Mouse (Mus musculus) liver, embryonic 11.5 days (tissue): ENCODE results near the gene Ankrd44. TPM values are rescaled to one million over a fixed set of nuclear protein-coding genes. Genes with fewer than 3 reads are reported as not detected.

Experiments
- ATAC-seq: fragments of 200-750 bp; cut with Nextera tagmentation; replicated peaks from 2 replicates; pipeline ENCODE4 v1.8.0; 2017; ENCODE audit warnings: moderate number of reproducible peaks, mild to moderate bottlenecking, moderate TSS enrichment, moderate library complexity; ENCODE audit not compliant: low FRiP score
- DNase-seq: peaks from one replicate; pipeline ENCODE4 v3.0.0-alpha.2; 2017; ENCODE audit warnings: low spot score
- H3K27ac ChIP-seq: fragments of 300-500 bp; sonication (generic); 2 replicates; pipeline ENCODE4 v1.5.1; 2014; ENCODE audit warnings: mild to moderate bottlenecking, low read depth, low read length, control low read depth
- H3K27me3 ChIP-seq: fragments of 300-500 bp; sonication (generic); replicated peaks from 2 replicates; pipeline ENCODE4 v1.6.1; 2014; ENCODE audit warnings: low read length, mixed read lengths; ENCODE audit not compliant: control insufficient read depth, insufficient read depth
- H3K36me3 ChIP-seq: fragments of 300-500 bp; sonication (generic); 2 replicates; pipeline ENCODE4 v1.6.1; 2014; ENCODE audit warnings: mild to moderate bottlenecking, low read length, moderate library complexity, mixed read lengths; ENCODE audit not compliant: control insufficient read depth, insufficient read depth
- H3K4me1 ChIP-seq: fragments of 300-500 bp; sonication (generic); replicated peaks from 2 replicates; pipeline ENCODE4 v1.6.1; 2014; ENCODE audit warnings: low read length, mixed read lengths; ENCODE audit not compliant: control insufficient read depth, insufficient read depth
- H3K4me2 ChIP-seq: fragments of 300-500 bp; sonication (generic); 2 replicates; pipeline ENCODE4 v1.6.1; 2014; ENCODE audit warnings: mild to moderate bottlenecking, control low read depth, moderate library complexity
- H3K4me3 ChIP-seq: fragments of 300-500 bp; sonication (generic); 2 replicates; pipeline ENCODE4 v1.5.1; 2014; ENCODE audit warnings: low read depth, low read length, control low read depth
- H3K9ac ChIP-seq: fragments of 300-500 bp; sonication (generic); 2 replicates; pipeline ENCODE4 v1.6.1; 2014; ENCODE audit warnings: low read depth, low read length, control low read depth
- H3K9me3 ChIP-seq: fragments of 300-500 bp; sonication (generic); 2 replicates; pipeline ENCODE4 v1.6.1; 2016; ENCODE audit warnings: low read length, inconsistent platforms, mixed read lengths; ENCODE audit not compliant: control insufficient read depth
- WGBS: fragments of 180-500 bp; shearing (Covaris S2); extraction: QIAGEN DNeasy Blood & Tissue Kit; methylation state at CpG from one replicate; pipeline ENCODE4 v1.1.7; 2014; 5-methylcytosine and 5-hydroxymethylcytosine counted together
- polyA plus RNA-seq: library from polyadenylated mRNA; unstranded; fragments of >200 nt; fragmentation: Nextera tagmentation; extraction: Ambion mirVana; gene quantifications from 2 replicates; pipeline ENCODE4 v1.2.1, GENCODE M21; 2014

Ankrd44 gene
- polyA plus RNA-seq, 1 experiment from 2014 or later = 11.8 TPM

DNA sequence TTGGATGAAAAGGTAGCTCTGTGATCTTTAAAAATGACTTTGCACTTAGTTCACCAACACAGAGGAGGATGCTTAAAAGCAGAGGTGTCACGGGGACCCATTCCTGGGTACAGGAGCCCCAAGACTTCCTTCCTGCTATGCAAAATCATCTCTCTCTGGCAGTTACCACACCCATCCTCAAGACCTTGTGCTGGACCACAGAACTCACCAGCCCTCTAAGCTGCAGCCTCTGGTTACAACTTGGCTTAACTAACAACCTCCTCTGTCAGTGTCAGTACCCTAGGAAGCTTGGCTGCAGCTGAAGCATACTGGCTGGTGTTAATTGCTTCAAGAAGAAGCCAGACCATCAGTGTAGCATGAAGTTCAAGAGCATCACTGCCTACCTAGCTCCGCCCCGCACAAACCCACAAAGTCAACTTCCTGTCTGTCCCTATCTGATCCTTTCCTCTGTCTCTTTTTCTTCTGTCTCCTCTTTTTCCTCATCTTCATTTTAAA lies 12.8 kb downstream of the Ankrd44 start:
- Histone ChIP-seq H3K9ac (no peak overlapping the region), H3K4me1 (peaks cover 19% of the 10 kb centered on the region), H3K4me2 (no peak overlapping the region), H3K36me3 (no peaks in the 10 kb centered on the region), H3K27ac (no peak overlapping the region), H3K4me3 (no peak overlapping the region), H3K27me3 (no peaks in the 10 kb centered on the region), H3K9me3 (no peaks in the 10 kb centered on the region)
- ATAC-seq (no peak), DNase-seq (no peak)
- 41% methylated on average over 3 of the region's 3 CpGs for WGBS

DNA sequence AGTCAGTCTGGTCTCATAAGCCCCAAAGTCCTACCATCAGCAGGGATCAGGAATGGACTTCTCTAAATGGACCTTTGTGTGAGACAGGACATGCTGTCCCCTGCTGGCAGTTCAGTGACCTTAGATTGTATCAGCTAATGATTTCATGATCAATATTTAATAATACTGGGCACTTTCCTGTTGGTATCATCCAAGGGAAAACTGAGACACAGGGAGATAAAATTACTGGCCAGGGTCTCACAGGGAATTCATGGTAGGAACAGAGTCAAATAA lies 13.2 kb downstream of the Ankrd44 start:
- no peak overlapping the region for H3K4me2 ChIP-seq
- no peak overlapping the region for H3K27ac ChIP-seq
- H3K4me1 ChIP-seq = peaks cover 19% of the 10 kb centered on the region
- no peak overlapping the region for H3K9ac ChIP-seq
- no peak overlapping the region for H3K4me3 ChIP-seq
- H3K36me3 ChIP-seq = no peaks in the 10 kb centered on the region
- ATAC-seq (no peak), DNase-seq (no peak)
- no peaks in the 10 kb centered on the region for H3K27me3 ChIP-seq
- no peaks in the 10 kb centered on the region for H3K9me3 ChIP-seq

GRCm38 (mm10) chr1:54912290-54913062 lies 13.7 kb downstream of the Ankrd44 start:
- Histone ChIP-seq H3K4me2 (no peak overlapping the region), H3K4me1 (peaks cover 19% of the 10 kb centered on the region), H3K27me3 (no peaks in the 10 kb centered on the region), H3K9me3 (no peaks in the 10 kb centered on the region), H3K4me3 (no peak overlapping the region), H3K27ac (no peak overlapping the region; the same call in 1 of the 2 replicates), H3K36me3 (no peaks in the 10 kb centered on the region), H3K9ac (no peak overlapping the region)
- 65% methylated on average over 7 of the region's 7 CpGs for WGBS
- DNase-seq = no peak
- no peak for ATAC-seq

- Histone ChIP-seq H3K27ac (no peak overlapping the region), H3K4me3 (no peak overlapping the region), H3K4me2 (no peak overlapping the region), H3K4me1 (peaks cover 19% of the 10 kb centered on the region), H3K9ac (no peak overlapping the region), H3K36me3 (no peaks in the 10 kb centered on the region), H3K27me3 (no peaks in the 10 kb centered on the region), H3K9me3 (no peaks in the 10 kb centered on the region)
- no peak for ATAC-seq
- 65% methylated on average over 1 of the region's 1 CpGs for WGBS
- DNase-seq = no peak
Measured at GRCm38 (mm10) chr1:54911256-54911610, 15.0 kb downstream of the Ankrd44 start.

DNA sequence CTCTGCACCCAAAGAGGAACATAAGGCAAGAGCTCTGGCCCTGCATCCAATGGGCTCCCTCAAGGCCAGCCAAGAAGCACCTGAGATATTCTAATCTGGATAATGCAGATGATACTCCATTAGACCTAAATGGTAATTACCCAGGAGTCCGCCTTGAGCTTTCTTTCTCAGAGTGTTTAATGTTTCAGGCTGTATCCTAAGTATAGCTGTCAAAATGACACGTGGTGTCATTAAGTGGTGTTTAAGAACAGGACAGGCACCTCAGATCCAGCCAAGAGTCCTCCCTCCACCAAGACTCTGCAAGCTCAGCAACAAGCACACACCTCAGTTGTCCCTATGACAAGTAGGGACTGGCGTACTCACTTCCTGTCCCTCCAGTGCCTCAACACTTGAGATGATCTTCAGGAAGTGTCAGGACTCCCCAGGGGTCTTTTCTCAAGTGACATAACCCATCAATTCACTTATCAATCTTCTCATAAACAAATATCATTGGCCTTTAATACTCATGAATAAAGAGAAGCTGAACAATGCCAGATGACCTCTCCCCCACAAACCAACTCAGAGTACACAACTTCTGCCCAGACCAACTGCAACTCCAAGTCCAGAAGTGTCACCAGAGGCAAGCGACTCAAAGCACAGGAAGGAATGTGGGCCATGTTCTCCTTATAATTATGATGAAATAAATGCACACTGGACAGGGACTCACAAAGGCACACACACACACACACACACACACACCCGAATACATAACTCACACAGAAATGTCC lies 15.5 kb downstream of the Ankrd44 start:
- no peak overlapping the region for H3K4me3 ChIP-seq
- H3K4me1 ChIP-seq = peaks cover 21% of the 10 kb centered on the region
- no peak for DNase-seq
- ATAC-seq = no peak
- no peaks in the 10 kb centered on the region for H3K9me3 ChIP-seq
- no peaks in the 10 kb centered on the region for H3K27me3 ChIP-seq
- no peaks in the 10 kb centered on the region for H3K36me3 ChIP-seq
- 63% methylated on average over 5 of the region's 5 CpGs for WGBS
- H3K9ac ChIP-seq = no peak overlapping the region
- no peak overlapping the region for H3K4me2 ChIP-seq
- H3K27ac ChIP-seq = no peak overlapping the region

DNA sequence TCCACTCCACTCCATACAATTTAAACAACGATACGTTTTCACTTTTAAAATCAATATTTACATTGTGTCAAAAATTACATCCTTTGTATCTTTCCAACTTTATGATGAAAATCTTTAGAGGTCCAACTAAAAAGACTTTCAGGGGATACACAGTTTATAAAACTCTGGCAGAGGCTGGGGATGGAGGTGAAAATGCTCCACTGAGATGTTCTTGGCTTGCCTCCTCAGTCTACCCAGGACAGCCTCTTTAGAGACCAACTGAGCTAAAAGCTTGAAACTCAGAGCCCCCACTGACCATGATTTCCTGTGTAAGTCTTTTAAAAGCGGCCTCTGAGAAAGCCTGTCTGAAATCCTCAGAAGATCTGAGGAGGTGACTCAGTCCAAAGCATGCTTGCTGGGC lies 17.4 kb downstream of the Ankrd44 start:
- ATAC-seq (no peak), DNase-seq (no peak)
- H3K9me3 ChIP-seq = no peaks in the 10 kb centered on the region

DNA sequence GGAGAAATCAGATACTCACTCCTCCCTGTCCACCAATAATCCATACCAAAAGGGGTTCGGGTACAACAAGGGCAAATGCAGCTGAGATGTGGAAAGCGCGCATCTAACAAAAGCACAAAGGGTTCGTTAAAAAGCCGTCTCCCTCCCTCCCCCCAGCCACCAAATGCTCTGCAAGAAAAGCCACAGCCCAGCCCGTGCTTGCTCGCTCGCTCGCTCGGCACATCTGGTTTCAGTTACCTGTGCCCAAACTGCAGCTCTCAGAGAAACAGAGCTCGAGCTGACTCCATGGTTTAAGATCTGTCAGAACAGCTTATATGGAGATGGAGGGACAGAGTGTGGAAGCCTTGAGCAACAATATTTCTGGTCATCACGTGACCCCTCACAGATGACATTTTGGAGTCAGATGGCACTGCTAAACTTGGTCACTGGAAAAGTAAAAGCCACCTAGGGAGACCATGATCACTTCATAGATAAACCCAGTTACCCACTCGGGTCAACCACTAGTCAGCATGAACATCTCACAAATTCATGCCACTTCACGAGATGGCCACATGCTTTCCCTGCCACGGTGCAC lies 19.0 kb downstream of the Ankrd44 start:
- no peak overlapping the region for H3K4me3 ChIP-seq
- DNase-seq (no peak), ATAC-seq (no peak)
- H3K27ac ChIP-seq = no peak overlapping the region
- no peak overlapping the region for H3K9ac ChIP-seq
- H3K4me1 ChIP-seq = peaks cover 9% of the 10 kb centered on the region
- 54% methylated on average over 15 of the region's 15 CpGs for WGBS
- H3K9me3 ChIP-seq = no peaks in the 10 kb centered on the region
- no peaks in the 10 kb centered on the region for H3K36me3 ChIP-seq
- no peak overlapping the region for H3K4me2 ChIP-seq
- H3K27me3 ChIP-seq = no peaks in the 10 kb centered on the region

More for the DNA sequence above, 17.4 kb downstream of the Ankrd44 start:
- 65% methylated on average over 3 of the region's 3 CpGs for WGBS
- no peak overlapping the region for H3K4me2 ChIP-seq
- H3K36me3 ChIP-seq = no peaks in the 10 kb centered on the region
- no peak overlapping the region for H3K27ac ChIP-seq
- H3K4me3 ChIP-seq = no peak overlapping the region
- H3K27me3 ChIP-seq = no peaks in the 10 kb centered on the region
- peaks cover 19% of the 10 kb centered on the region for H3K4me1 ChIP-seq
- H3K9ac ChIP-seq = no peak overlapping the region

DNA sequence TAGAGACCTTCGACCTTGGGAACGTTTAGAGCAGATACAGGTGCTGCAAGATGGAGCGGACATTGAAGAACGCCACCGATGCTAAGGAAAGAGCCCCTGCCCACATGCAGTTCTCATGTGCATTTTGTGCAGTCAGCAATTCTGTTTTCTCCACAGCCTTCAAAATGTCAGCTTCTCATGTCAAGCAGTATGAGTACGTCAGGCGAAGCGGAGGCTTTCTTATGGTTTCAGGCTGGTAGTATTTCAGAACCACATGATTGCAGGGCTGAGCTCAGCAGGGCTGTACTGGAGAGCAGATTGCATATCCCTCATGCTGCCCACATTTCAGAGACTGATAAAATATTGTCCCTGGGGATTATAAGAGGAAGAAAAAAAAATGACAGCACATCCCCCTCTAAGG lies 19.9 kb downstream of the Ankrd44 start:
- no peaks in the 10 kb centered on the region for H3K9me3 ChIP-seq
- H3K4me1 ChIP-seq = peaks cover 7% of the 10 kb centered on the region
- WGBS = 80% methylated on average over 8 of the region's 8 CpGs
- no peaks in the 10 kb centered on the region for H3K36me3 ChIP-seq
- H3K27me3 ChIP-seq = no peaks in the 10 kb centered on the region
- no peak overlapping the region for H3K4me3 ChIP-seq
- no peak for DNase-seq
- no peak for ATAC-seq
- no peak overlapping the region for H3K9ac ChIP-seq
- H3K27ac ChIP-seq = no peak overlapping the region
- H3K4me2 ChIP-seq = no peak overlapping the region
